Mouse (Mus musculus) olfactory bulb, adult 2 months (tissue): ENCODE results near the gene Noto.

ENCODE experiments used
- CTCF ChIP-seq: fragments of 200-500 bp; IDR thresholded peaks from 2 replicates; pipeline ENCODE4 v1.5.1; 2012; ENCODE audit warnings: low read depth, mild to moderate bottlenecking, low read length, moderate library complexity; ENCODE audit not compliant: insufficient read depth
- POLR2A ChIP-seq: fragments of 200-500 bp; IDR thresholded peaks from 2 replicates; pipeline ENCODE4 v1.6.1; 2012; ENCODE audit warnings: mild to moderate bottlenecking, low read depth, low read length, moderate library complexity; ENCODE audit not compliant: insufficient read depth

DNA sequence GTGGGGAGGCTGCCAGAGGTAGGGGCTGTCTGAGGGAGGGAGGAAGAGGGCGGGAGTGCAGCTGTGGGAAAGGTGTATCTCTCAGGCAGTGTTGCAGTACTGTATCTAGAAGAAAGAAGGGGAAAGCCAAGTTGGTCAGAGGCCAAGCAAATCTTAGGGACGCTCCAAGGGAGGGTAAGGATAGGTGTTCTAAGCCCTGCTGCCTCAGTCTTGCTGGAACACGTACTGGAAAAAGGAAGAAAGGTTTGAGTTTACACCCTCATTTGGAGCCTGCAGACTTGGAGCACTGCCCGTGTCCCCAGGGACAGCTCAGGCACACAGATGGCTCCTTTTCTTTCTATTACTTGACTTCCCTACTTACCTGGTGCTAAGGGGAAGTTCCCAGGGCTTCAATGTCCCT is 17.5 kb downstream of the Noto start:
- TF ChIP-seq POLR2A (no peak), CTCF (no peak)
